ENCODE assay signal across 8 mouse cellular contexts in genomic region chr3:97824011-97824711, GRCm38 (mm10).
DNase-seq lines count a peak whose midpoint lies in the region; ATAC-seq and TF ChIP-seq lines count a peak whose summit lies in the region.

No protein-coding gene starts in this region.

- peaks cover 5% of the 10 kb centered on the region; the same call in 1 of the 2 replicates for H3K4me1 ChIP-seq in thymus, adult 2 months (replicated peaks; ENCODE audit: control insufficient read depth, insufficient read depth, low read length)
- peaks cover 7% of the 10 kb centered on the region; the same call in 1 of the 2 replicates for H3K4me1 ChIP-seq in liver, embryonic 15.5 days (replicated peaks)
- peaks cover 5% of the 10 kb centered on the region for H3K4me1 ChIP-seq in neural tube, embryonic 11.5 days (ENCODE audit: control insufficient read depth, insufficient read depth, low read length)

- H3K9ac ChIP-seq in liver, embryonic 15.5 days, result no peak overlapping the region
- peak overlapping the region; percentile 56 for H3K9ac ChIP-seq in neural tube, embryonic 11.5 days (ENCODE audit: low read length)

- DNase-seq in thymus, adult 2 months, result no peak
- DNase-seq in thymus, postnatal 10 days (ENCODE audit: low spot score in 2 of 2), result no peak
- DNase-seq in gastrocnemius, postnatal 25 days, result peak; percentile 78
- DNase-seq in induced T-regulatory cell, adult 2 months (ENCODE audit: low read depth), result peak; percentile 5
- DNase-seq in neural tube, embryonic 11.5 days (ENCODE audit: low spot score), result peak; percentile 58
- no peak for DNase-seq in left cerebral cortex, adult 11 months (ENCODE audit: low spot score)
- DNase-seq in cerebellum, adult 9-11 months, result no peak

- no peak for TF ChIP-seq POLR2A in thymus, adult 2 months (IDR thresholded peaks at IDR 0.05; ENCODE audit: control insufficient read depth, extremely low read depth, insufficient read depth, low read length, poor library complexity)

- peak overlapping the region; percentile 5; the same call in 1 of the 2 replicates for H3K4me3 ChIP-seq in thymus, adult 2 months (ENCODE audit: control insufficient read depth, insufficient read depth, low read length)
- peak overlapping the region; percentile 37 for H3K4me3 ChIP-seq in liver, embryonic 15.5 days (replicated peaks)
- H3K4me3 ChIP-seq in neural tube, embryonic 11.5 days (ENCODE audit: low read depth, low read length), result peak overlapping the region; percentile 48

- TF ChIP-seq CTCF in thymus, adult 2 months (IDR thresholded peaks at IDR 0.05; ENCODE audit: borderline replicate concordance, control insufficient read depth, extremely low read depth, insufficient read depth, low read length, poor library complexity), result no peak

- peak overlapping the region; percentile 59 for H3K4me2 ChIP-seq in liver, embryonic 15.5 days
- H3K4me2 ChIP-seq in neural tube, embryonic 11.5 days (ENCODE audit: low read depth), result peak overlapping the region; percentile 92

- H3K36me3 ChIP-seq in thymus, adult 2 months (ENCODE audit: control insufficient read depth, insufficient read depth, low read length), result no peaks in the 10 kb centered on the region
- no peaks in the 10 kb centered on the region for H3K36me3 ChIP-seq in liver, embryonic 15.5 days (replicated peaks)
- no peaks in the 10 kb centered on the region for H3K36me3 ChIP-seq in neural tube, embryonic 11.5 days (ENCODE audit: control insufficient read depth, insufficient read depth, low read length)

- peaks cover 5% of the 10 kb centered on the region for H3K27me3 ChIP-seq in thymus, adult 2 months (ENCODE audit: control insufficient read depth, insufficient read depth, low read length)
- peaks cover 29% of the 10 kb centered on the region for H3K27me3 ChIP-seq in liver, embryonic 15.5 days
- H3K27me3 ChIP-seq in neural tube, embryonic 11.5 days (ENCODE audit: control insufficient read depth, insufficient read depth, low read length), result peaks cover 3% of the 10 kb centered on the region; the same call in 1 of the 2 replicates

- ATAC-seq in liver, embryonic 15.5 days (ENCODE audit: insufficient read depth), result 0 out of 2 replicates have a peak, but pooled peaks have one; percentile 51
- peak; percentile 68; the same call in 1 of the 2 replicates for ATAC-seq in neural tube, embryonic 11.5 days (ENCODE audit: insufficient read depth, low FRiP score, low TSS enrichment)

- WGBS in thymus, adult 2 months, result 1% methylated on average over 29 of the region's 29 CpGs
- 2% methylated on average over 29 of the region's 29 CpGs for WGBS in liver, embryonic 15.5 days (ENCODE audit: insufficient replicate concordance)
- under 1% methylated on average over 28 of the region's 29 CpGs for WGBS in neural tube, embryonic 11.5 days

- H3K9me3 ChIP-seq in liver, embryonic 15.5 days (replicated peaks), result no peaks in the 10 kb centered on the region
- no peaks in the 10 kb centered on the region for H3K9me3 ChIP-seq in neural tube, embryonic 11.5 days (ENCODE audit: control insufficient read depth, low read length)

- no peak overlapping the region for H3K27ac ChIP-seq in thymus, adult 2 months (ENCODE audit: control insufficient read depth, insufficient read depth, low read length)
- no peak overlapping the region for H3K27ac ChIP-seq in liver, embryonic 15.5 days (replicated peaks)
- no peak overlapping the region for H3K27ac ChIP-seq in neural tube, embryonic 11.5 days (ENCODE audit: low read depth, low read length)

Comparison
In these comparisons a context has a peak if more than half of its experiments do, and no peak if none do; other contexts are left out.
1. DNase-seq: peak in gastrocnemius, postnatal 25 days (single experiment), induced T-regulatory cell, adult 2 months (single experiment) and neural tube, embryonic 11.5 days (single experiment); none in thymus, adult 2 months (single experiment), thymus, postnatal 10 days (0 of 2), left cerebral cortex, adult 11 months (single experiment) and cerebellum, adult 9-11 months (single experiment).
2. Peak in every context shown above with its lines, with median percentiles within 50 percentile points of each other: H3K4me3 ChIP-seq.